Comparison of ENCODE assay signal across 14 mouse cellular contexts in the genomic region with DNA sequence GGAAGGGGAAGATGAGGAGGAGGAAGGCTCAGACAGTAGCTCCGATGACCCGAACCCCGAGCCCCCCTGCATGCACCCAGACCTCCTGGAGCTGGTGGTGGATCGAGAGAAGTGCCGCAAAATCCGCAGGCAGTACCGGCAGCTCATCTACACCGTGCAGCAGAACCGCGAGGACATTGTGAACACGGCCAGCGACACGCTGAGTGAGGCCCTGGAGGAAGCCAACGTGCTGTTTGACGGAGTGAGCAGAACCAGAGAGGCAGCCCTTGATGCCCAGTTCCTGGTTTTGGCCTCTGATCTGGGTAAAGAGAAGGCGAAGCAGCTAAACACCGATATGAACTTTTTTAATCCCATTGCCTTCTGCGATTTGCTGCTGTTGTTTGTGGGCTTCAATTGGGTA. TPM values are rescaled to one million over a fixed set of nuclear protein-coding genes. Genes with fewer than 3 reads are reported as not detected.
DNase-seq lines count a peak whose midpoint lies in the region; ATAC-seq and TF ChIP-seq lines count a peak whose summit lies in the region.
"Had no signal": no experiment of that assay in that cellular context is flagged by ENCODE, and none has a peak within 500 bp of the region (broad histone marks: within the 10 kb centered on the region; RNA-seq: fewer than 3 reads in every experiment).

No protein-coding gene starts in this region.

- peaks cover 68% of the 10 kb centered on the region for H3K79me2 ChIP-seq in CH12.LX (replicated peaks; ENCODE audit: control insufficient read depth, extremely low read depth, insufficient read depth, poor library complexity, severe bottlenecking)

- intact Hi-C loops in gastrocnemius, adult 2 months (cut with DNase I), result no loop called here

- peaks cover 35% of the 10 kb centered on the region for H3K4me1 ChIP-seq in kidney, embryonic 15.5 days
- H3K4me1 ChIP-seq in CH12.LX (ENCODE audit: control insufficient read depth in 1 of 2, insufficient read depth in 2 of 2), result peaks cover 21 to 93% of the 10 kb centered on the region in 2 experiments
- H3K4me1 ChIP-seq in hindbrain, embryonic 16.5 days (ENCODE audit: control insufficient read depth, insufficient read depth, low read depth, low read length), result peaks cover 19% of the 10 kb centered on the region

- in situ Hi-C loops in CH12.LX (cut with MboI; ENCODE audit: low pct_ligation_motif_present, low pct_unique_long_range_greater_than_20kb, low sequenced_read_pairs), result loop anchor here (5.0 kb wide), 1 partner anchor 60 kb away; no protein-coding TSS in a partner anchor

- H3K36me3 ChIP-seq in kidney, embryonic 15.5 days, result peaks cover 57% of the 10 kb centered on the region
- H3K36me3 ChIP-seq in CH12.LX (replicated peaks in 1 of 2; ENCODE audit: control insufficient read depth in 1 of 2, insufficient read depth in 1 of 2, low read length in 1 of 2), result peaks cover 50 to 88% of the 10 kb centered on the region in 2 experiments
- no peaks in the 10 kb centered on the region for H3K36me3 ChIP-seq in hindbrain, embryonic 16.5 days (ENCODE audit: control insufficient read depth, insufficient read depth, low read length)

- H3K27me3 ChIP-seq in kidney, embryonic 15.5 days, result no peaks in the 10 kb centered on the region
- H3K27me3 ChIP-seq in CH12.LX (replicated peaks), result no peaks in the 10 kb centered on the region
- no peaks in the 10 kb centered on the region for H3K27me3 ChIP-seq in hindbrain, embryonic 16.5 days (replicated peaks; ENCODE audit: control insufficient read depth, insufficient read depth, low read length)
- H3K27me3 ChIP-seq: heart, embryonic 13.5 days had no signal

- H3K27ac ChIP-seq in kidney, embryonic 15.5 days, result no peak overlapping the region
- H3K27ac ChIP-seq in CH12.LX (ENCODE audit: insufficient read depth, low read depth), result peak overlapping the region; percentile 39; the same call in 1 of the 2 replicates
- H3K27ac ChIP-seq in hindbrain, embryonic 16.5 days (ENCODE audit: low read depth, low read length), result no peak overlapping the region
- H3K27ac ChIP-seq in gastrocnemius, adult 2 months, result no peak overlapping the region
- H3K27ac ChIP-seq: heart, embryonic 13.5 days had no signal

- TF ChIP-seq POLR2A in CH12.LX (IDR thresholded peaks at IDR 0.05; ENCODE audit: low read depth, low read length), result no peak

- H3K9ac ChIP-seq in kidney, embryonic 15.5 days, result no peak overlapping the region
- H3K9ac ChIP-seq in CH12.LX (ENCODE audit: insufficient read depth, low read depth), result no peak overlapping the region
- H3K9ac ChIP-seq in hindbrain, embryonic 16.5 days (ENCODE audit: low read depth, low read length), result no peak overlapping the region
- H3K9ac ChIP-seq: forebrain, postnatal 0 days; heart, embryonic 13.5 days had no signal

- no peak overlapping the region for H3K4me2 ChIP-seq in kidney, embryonic 15.5 days
- no peak overlapping the region for H3K4me2 ChIP-seq in CH12.LX (ENCODE audit: insufficient read depth, low read depth, poor library complexity, severe bottlenecking)
- H3K4me2 ChIP-seq in hindbrain, embryonic 16.5 days (ENCODE audit: low read length), result peak overlapping the region; percentile 32; the same call in 1 of the 2 replicates
- H3K4me2 ChIP-seq: heart, embryonic 13.5 days had no signal

- H3K4me3 ChIP-seq in kidney, embryonic 15.5 days (replicated peaks), result no peak overlapping the region
- no peak overlapping the region for H3K4me3 ChIP-seq in CH12.LX (replicated peaks in 1 of 3; ENCODE audit: low read depth in 2 of 3, low read length in 2 of 3, poor library complexity in 1 of 3)
- H3K4me3 ChIP-seq in hindbrain, embryonic 16.5 days (ENCODE audit: low read length), result peak overlapping the region; percentile 2; the same call in 1 of the 2 replicates
- H3K4me3 ChIP-seq in gastrocnemius, adult 2 months, result no peak overlapping the region
- H3K4me3 ChIP-seq: heart, embryonic 13.5 days had no signal

- dilution Hi-C loops in CH12.LX (cut with MboI; ENCODE audit: extremely low pct_ligation_motif_present, extremely low pct_unique_long_range_greater_than_20kb, low sequenced_read_pairs), result no loop called here

- no peak for TF ChIP-seq CTCF in CH12.LX (conservative IDR thresholded peaks at IDR 0.05 in 1 of 2, IDR thresholded peaks at IDR 0.05 in 1 of 2; ENCODE audit: low read depth in 2 of 2, low read length in 2 of 2)
- no peak for TF ChIP-seq CTCF in gastrocnemius, adult 2 months (IDR thresholded peaks at IDR 0.05)

- no peaks in the 10 kb centered on the region for H3K9me3 ChIP-seq in kidney, embryonic 15.5 days (replicated peaks)
- no peaks in the 10 kb centered on the region for H3K9me3 ChIP-seq in CH12.LX (replicated peaks; ENCODE audit: low read length)
- H3K9me3 ChIP-seq in hindbrain, embryonic 16.5 days (ENCODE audit: control insufficient read depth, low read length), result no peaks in the 10 kb centered on the region
- H3K9me3 ChIP-seq: heart, embryonic 13.5 days had no signal

- DNase-seq in cerebellum, adult 18-20 months, result peak; percentile 30 to 43
- DNase-seq in kidney, postnatal 25 days, result no peak
- DNase-seq in CH12.LX (ENCODE audit: extremely low read depth), result no peak
- no peak for DNase-seq in left cerebral cortex, adult 9 months (ENCODE audit: low spot score in 2 of 2)
- no peak for DNase-seq in gastrocnemius, adult 2 months
- DNase-seq: adrenal gland, postnatal 25 days; forebrain, postnatal 0 days; gastrocnemius, postnatal 36 days; lung, postnatal 10 days; right cerebral cortex, postnatal 4 days had no signal

- ATAC-seq in cerebellum, adult (ENCODE audit: insufficient number of reproducible peaks, low FRiP score, low TSS enrichment), result no peak
- ATAC-seq in kidney, embryonic 15.5 days (replicated peaks; ENCODE audit: low FRiP score), result 0 out of 2 replicates have a peak, but pooled peaks have one; percentile 13
- no peak for ATAC-seq in hindbrain, embryonic 16.5 days

- WGBS in kidney, embryonic 15.5 days, result 85% methylated on average over 18 of the region's 18 CpGs
- WGBS in hindbrain, embryonic 16.5 days, result 76% methylated on average over 18 of the region's 18 CpGs

- TF ChIP-seq RAD21 in CH12.LX (IDR thresholded peaks at IDR 0.05; ENCODE audit: low read depth, low read length), result no peak

- no peak for TF ChIP-seq EP300 in CH12.LX (IDR thresholded peaks at IDR 0.05; ENCODE audit: low read length)

TF ChIP-seq in CH12.LX, 34 proteins besides CTCF, POLR2A, EP300 and RAD21:
- TF ChIP-seq HCFC1 (IDR thresholded peaks at IDR 0.05; ENCODE audit: low read depth, low read length), result no peak
- TF ChIP-seq CHD2 (IDR thresholded peaks at IDR 0.05; ENCODE audit: low read length), result no peak
- no peak for TF ChIP-seq IRF4 (IDR thresholded peaks at IDR 0.05; ENCODE audit: low read depth, low read length)
- TF ChIP-seq CHD1 (IDR thresholded peaks at IDR 0.05; ENCODE audit: low read depth, low read length), result no peak
- TF ChIP-seq PAX5 (IDR thresholded peaks at IDR 0.05; ENCODE audit: low read length), result no peak
- TF ChIP-seq NELFE (IDR thresholded peaks at IDR 0.05; ENCODE audit: low read depth, low read length), result no peak
- no peak for TF ChIP-seq POLR2AphosphoS2 (IDR thresholded peaks at IDR 0.05; ENCODE audit: low read depth, low read length)
- TF ChIP-seq ZC3H11A (IDR thresholded peaks at IDR 0.05; ENCODE audit: low read depth, low read length), result no peak
- no peak for TF ChIP-seq ETS1 (conservative IDR thresholded peaks at IDR 0.05; ENCODE audit: low read depth, low read length)
- TF ChIP-seq ELF1 (IDR thresholded peaks at IDR 0.05; ENCODE audit: low read depth, low read length), result no peak
- no peak for TF ChIP-seq ZNF384 (IDR thresholded peaks at IDR 0.05; ENCODE audit: low read depth, low read length)
- TF ChIP-seq GABPA (IDR thresholded peaks at IDR 0.05; ENCODE audit: insufficient replicate concordance, low read depth, low read length), result no peak
- no peak for TF ChIP-seq NRF1 (IDR thresholded peaks at IDR 0.05; ENCODE audit: low read depth, low read length)
- TF ChIP-seq BHLHE40 (IDR thresholded peaks at IDR 0.05; ENCODE audit: low read depth, low read length), result no peak
- TF ChIP-seq USF1 (IDR thresholded peaks at IDR 0.05; ENCODE audit: low read depth, low read length), result no peak
- TF ChIP-seq KAT2A (IDR thresholded peaks at IDR 0.05; ENCODE audit: insufficient replicate concordance, low read length), result no peak

RNA-seq across cellular contexts. Expression of gene Eid3, which starts 0.4 kb away (rescaled TPM):
- 0.19 and 0.24 TPM in 2 replicates for polyA plus RNA-seq in kidney, embryonic 15.5 days (2015; fragmentation: Nextera tagmentation; extraction: Ambion mirVana)
- total RNA-seq in CH12.LX (2012; rRNA removed) (1.5 and 1.6 TPM in 2 replicates), CH12.LX (2014; rRNA removed) (1.4 and 1.7 TPM in 2 replicates)
- 3.5 and 4.0 TPM in 2 replicates for polyA plus RNA-seq in CH12.LX (2012; ENCODE audit: insufficient read length, low read depth)
- 0.35 TPM in 2 replicates for polyA plus RNA-seq in hindbrain, embryonic 16.5 days (2015; fragmentation: Nextera tagmentation; extraction: Ambion mirVana)
- 1 to 10 TPM in 1 of 2 experiments, under 1 TPM in 1; 0.59 to 2.5 TPM for total RNA-seq in gastrocnemius, adult 2 months (2021)

RNA-seq across cellular contexts. Expression of gene Txnrd1, which starts 33.1 kb away (rescaled TPM):
- polyA plus RNA-seq in kidney, embryonic 15.5 days (2015; fragmentation: Nextera tagmentation; extraction: Ambion mirVana), result 105 and 107 TPM in 2 replicates
- total RNA-seq in CH12.LX (2012; rRNA removed), result 92.1 and 106 TPM in 2 replicates
- total RNA-seq in CH12.LX (2014; rRNA removed), result 133 and 147 TPM in 2 replicates
- 254 and 256 TPM in 2 replicates for polyA plus RNA-seq in CH12.LX (2012; ENCODE audit: insufficient read length, low read depth)
- 87.1 and 104 TPM in 2 replicates for polyA plus RNA-seq in hindbrain, embryonic 16.5 days (2015; fragmentation: Nextera tagmentation; extraction: Ambion mirVana)
- total RNA-seq in gastrocnemius, adult 2 months (2021), result 10 to 100 TPM; 58.2 to 76.0 TPM

Comparison
In these comparisons a context has a peak if more than half of its experiments do, and no peak if none do; other contexts are left out.
1. DNase-seq: peak in cerebellum, adult 18-20 months (2 of 2); none in kidney, postnatal 25 days (0 of 2), CH12.LX (single experiment), left cerebral cortex, adult 9 months (0 of 2) and gastrocnemius, adult 2 months (single experiment).